Mouse (Mus musculus): ENCODE results near the gene Cactin.

- TF ChIP-seq CTCF (IDR thresholded peaks at IDR 0.05; ENCODE audit: low read depth, low read length) (no peak), POLR2A (IDR thresholded peaks at IDR 0.05; ENCODE audit: insufficient read depth, low read length) (no peak), EP300 (IDR thresholded peaks at IDR 0.05; ENCODE audit: insufficient read depth, low read depth, low read length) (no peak)
Observed at GRCm38 (mm10) chr10:81356352-81356990, 35.6 kb downstream of the Cactin start.

All from ES-Bruce4 (cell line).